Mouse (Mus musculus) thymus, adult 2 months (tissue): ENCODE data around the gene Gm9747. TPM values are rescaled to one million over a fixed set of nuclear protein-coding genes. Genes with fewer than 3 reads are reported as not detected.

ENCODE experiments used
- DNase-seq: peaks from one replicate; pipeline ENCODE4 v3.0.0; 2021
- H3K27ac ChIP-seq: fragments of 200-500 bp; 2 replicates; pipeline ENCODE4 v1.5.1; 2012; ENCODE audit warnings: low read length, control low read depth; ENCODE audit not compliant: control insufficient read depth, insufficient read depth
- H3K27me3 ChIP-seq: fragments of 200-500 bp; 2 replicates; pipeline ENCODE4 v1.6.1; 2012; ENCODE audit warnings: mild to moderate bottlenecking, low read length, moderate library complexity, mixed read lengths; ENCODE audit not compliant: control insufficient read depth, insufficient read depth
- H3K36me3 ChIP-seq: fragments of 200-500 bp; 2 replicates; pipeline ENCODE4 v1.6.1; 2012; ENCODE audit warnings: mild to moderate bottlenecking, low read length, moderate library complexity; ENCODE audit not compliant: control insufficient read depth, insufficient read depth
- H3K4me1 ChIP-seq: fragments of 200-500 bp; replicated peaks from 2 replicates; pipeline ENCODE4 v1.6.1; 2012; ENCODE audit warnings: low read length; ENCODE audit not compliant: control insufficient read depth, insufficient read depth
- H3K4me3 ChIP-seq: fragments of 200-500 bp; 2 replicates; pipeline ENCODE4 v1.5.1; 2012; ENCODE audit warnings: mild to moderate bottlenecking, low read length, control low read depth, moderate library complexity; ENCODE audit not compliant: control insufficient read depth, insufficient read depth
- CTCF ChIP-seq: fragments of 200-500 bp; IDR thresholded peaks from 2 replicates; pipeline ENCODE4 v1.5.1; 2012; ENCODE audit warnings: mild to moderate bottlenecking, control low read depth, low read length, moderate library complexity, borderline replicate concordance; ENCODE audit not compliant: control insufficient read depth, poor library complexity, insufficient read depth; ENCODE audit errors: extremely low read depth
- POLR2A ChIP-seq: fragments of 200-500 bp; IDR thresholded peaks from 2 replicates; pipeline ENCODE4 v1.6.1; 2012; ENCODE audit warnings: mild to moderate bottlenecking, low read length, control low read depth, moderate library complexity; ENCODE audit not compliant: control insufficient read depth, poor library complexity, insufficient read depth; ENCODE audit errors: extremely low read depth
- WGBS: fragments of 180-500 bp; shearing (Covaris S2); methylation state at CpG from one replicate; pipeline ENCODE4 v1.1.7; 2018; 5-methylcytosine and 5-hydroxymethylcytosine counted together
- polyA plus RNA-seq: library from polyadenylated mRNA; depleted of rRNA; stranded (reverse); fragments of >200 nt; gene quantifications from 2 replicates; pipeline ENCODE4 v1.2.3, GENCODE M21; 2012; rRNA removed

Gm9747 gene
- polyA plus RNA-seq, result not detected in 2 replicates

GRCm38 (mm10) chr1:82232812-82233211, at the start of gene Gm9747:
Gene Gm9747, plus strand, starts transcription at chr1:82233112.
- no peaks in the 10 kb centered on the region for H3K36me3 ChIP-seq
- TF ChIP-seq CTCF (no peak), POLR2A (no peak)
- DNase-seq, result no peak
- no peak within 1 kb of the TSS for H3K4me3 ChIP-seq
- H3K27me3 ChIP-seq, result no peaks in the 10 kb centered on the region
- H3K27ac ChIP-seq, result no peak within 1 kb of the TSS
- no peaks in the 10 kb centered on the region for H3K4me1 ChIP-seq
- 94% methylated on average over 3 of the region's 3 CpGs for WGBS

GRCm38 (mm10) chr1:82183913-82184442, 48.9 kb upstream of the Gm9747 start:
- DNase-seq, result no peak
- 81% methylated on average over 8 of the region's 8 CpGs for WGBS
- H3K36me3 ChIP-seq, result no peaks in the 10 kb centered on the region
- H3K27me3 ChIP-seq, result no peaks in the 10 kb centered on the region
- TF ChIP-seq POLR2A (no peak), CTCF (no peak)
- H3K4me1 ChIP-seq, result no peaks in the 10 kb centered on the region
- H3K27ac ChIP-seq, result no peak overlapping the region
- H3K4me3 ChIP-seq, result no peak overlapping the region

- TF ChIP-seq POLR2A, result no peak
- TF ChIP-seq CTCF, result no peak
- H3K27me3 ChIP-seq, result no peaks in the 10 kb centered on the region
- H3K4me1 ChIP-seq, result no peaks in the 10 kb centered on the region
- H3K27ac ChIP-seq, result no peak overlapping the region
- H3K36me3 ChIP-seq, result no peaks in the 10 kb centered on the region
- no peak overlapping the region for H3K4me3 ChIP-seq
- no peak for DNase-seq
- 90% methylated on average over 10 of the region's 10 CpGs for WGBS
Measured at GRCm38 (mm10) chr1:82188549-82189231, 44.2 kb upstream of the Gm9747 start.

- no peak for DNase-seq
- no peaks in the 10 kb centered on the region for H3K27me3 ChIP-seq
- no peak overlapping the region for H3K4me3 ChIP-seq
- no peaks in the 10 kb centered on the region for H3K4me1 ChIP-seq
- 78% methylated on average over 3 of the region's 3 CpGs for whole genome bisulfite sequencing
- H3K27ac ChIP-seq, result no peak overlapping the region
- no peaks in the 10 kb centered on the region for H3K36me3 ChIP-seq
- TF ChIP-seq POLR2A (no peak), CTCF (no peak)
Measured at GRCm38 (mm10) chr1:82189516-82189915, 43.4 kb upstream of the Gm9747 start.

GRCm38 (mm10) chr1:82191579-82191978, 41.3 kb upstream of the Gm9747 start:
- no peaks in the 10 kb centered on the region for H3K36me3 ChIP-seq
- no peak overlapping the region for H3K27ac ChIP-seq
- H3K4me3 ChIP-seq, result no peak overlapping the region
- WGBS, result 73% methylated on average over 3 of the region's 3 CpGs
- DNase-seq, result no peak
- TF ChIP-seq POLR2A (no peak), CTCF (no peak)
- H3K4me1 ChIP-seq, result no peaks in the 10 kb centered on the region
- H3K27me3 ChIP-seq, result no peaks in the 10 kb centered on the region

GRCm38 (mm10) chr1:82199918-82200317, 33.0 kb upstream of the Gm9747 start:
- H3K4me3 ChIP-seq, result no peak overlapping the region
- H3K36me3 ChIP-seq, result no peaks in the 10 kb centered on the region
- no peak overlapping the region for H3K27ac ChIP-seq
- H3K27me3 ChIP-seq, result no peaks in the 10 kb centered on the region
- H3K4me1 ChIP-seq, result no peaks in the 10 kb centered on the region
- TF ChIP-seq CTCF (no peak), POLR2A (no peak)
- no peak for DNase-seq
- WGBS, result 23% methylated on average over 1 of the region's 1 CpGs

- no peaks in the 10 kb centered on the region for H3K27me3 ChIP-seq
- no peak overlapping the region for H3K27ac ChIP-seq
- no peaks in the 10 kb centered on the region for H3K4me1 ChIP-seq
- TF ChIP-seq CTCF (no peak), POLR2A (no peak)
- no peak overlapping the region for H3K4me3 ChIP-seq
- WGBS, result 71% methylated on average over 7 of the region's 7 CpGs
- H3K36me3 ChIP-seq, result no peaks in the 10 kb centered on the region
- no peak for DNase-seq
Measured at GRCm38 (mm10) chr1:82200636-82201035, 32.3 kb upstream of the Gm9747 start.
